Mouse (Mus musculus) lung, postnatal 14 days (tissue): Measurements from ENCODE around the gene Olfr64.

Source experiments
- DNase-seq: peaks from one replicate; pipeline ENCODE4 v3.0.0; 2021

Gene Olfr64

GRCm38 (mm10) chr7:103894385-103894784 lies at the start of gene Olfr64:
TSS of gene Olfr64 (minus strand) at chr7:103894485.
- DNase-seq = no peak

- DNase-seq = peak; percentile 27
These were observed 48.4 kb upstream of the Olfr64 start for GRCm38 (mm10) chr7:103942730-103943129.

GRCm38 (mm10) chr7:103934264-103934663 lies 40.0 kb upstream of the Olfr64 start, which contains the start of gene Olfr632:
TSS of gene Olfr632 (plus strand) at chr7:103934347.
- DNase-seq = no peak

GRCm38 (mm10) chr7:103928525-103928924 lies 34.2 kb upstream of the Olfr64 start, which contains the start of gene Olfr631:
TSS of gene Olfr631 (plus strand) at chr7:103928825.
- DNase-seq = no peak

GRCm38 (mm10) chr7:103915338-103915737 lies 21.1 kb upstream of the Olfr64 start:
- DNase-seq = no peak

GRCm38 (mm10) chr7:103912969-103913511 lies 18.8 kb upstream of the Olfr64 start:
- no peak for DNase-seq

GRCm38 (mm10) chr7:103910047-103910446 lies 15.8 kb upstream of the Olfr64 start:
- no peak for DNase-seq

GRCm38 (mm10) chr7:103903187-103903586 lies 8.9 kb upstream of the Olfr64 start, which contains the start of gene Olfr65:
TSS of gene Olfr65 (plus strand) at chr7:103903487.
- DNase-seq = no peak

- DNase-seq = no peak
These were observed 8.1 kb downstream of the Olfr64 start, which contains the start of gene Olfr66 for GRCm38 (mm10) chr7:103886152-103886551. TSS of gene Olfr66 (minus strand) at chr7:103886252.

GRCm38 (mm10) chr7:103877093-103877492 lies 17.2 kb downstream of the Olfr64 start:
- DNase-seq = no peak

GRCm38 (mm10) chr7:103874451-103874850 lies 19.8 kb downstream of the Olfr64 start:
- no peak for DNase-seq

- no peak for DNase-seq
These were observed 21.2 kb downstream of the Olfr64 start for GRCm38 (mm10) chr7:103873064-103873463.

GRCm38 (mm10) chr7:103870667-103871066 lies 23.6 kb downstream of the Olfr64 start:
- DNase-seq = no peak

- no peak for DNase-seq
These were observed 28.6 kb downstream of the Olfr64 start for GRCm38 (mm10) chr7:103865716-103866115.

GRCm38 (mm10) chr7:103861531-103861930 lies 32.8 kb downstream of the Olfr64 start:
- no peak for DNase-seq

- DNase-seq = peak; percentile 0
These were observed 33.4 kb downstream of the Olfr64 start for GRCm38 (mm10) chr7:103860855-103861254.

GRCm38 (mm10) chr7:103859076-103859475 lies 35.2 kb downstream of the Olfr64 start:
- no peak for DNase-seq

GRCm38 (mm10) chr7:103854669-103855068 lies 39.6 kb downstream of the Olfr64 start:
- no peak for DNase-seq

GRCm38 (mm10) chr7:103853090-103853489 lies 41.2 kb downstream of the Olfr64 start, which contains the start of gene Hbb-y:
TSS of gene Hbb-y (minus strand) at chr7:103853216.
- DNase-seq = no peak

- DNase-seq = no peak
These were observed 49.6 kb downstream of the Olfr64 start for GRCm38 (mm10) chr7:103844525-103845325.

GRCm38 (mm10) chr7:103843034-103843433 lies 51.3 kb downstream of the Olfr64 start, which contains the start of gene Hbb-bh1:
TSS of gene Hbb-bh1 (minus strand) at chr7:103843164.
- DNase-seq = no peak

GRCm38 (mm10) chr7:103840268-103840667 lies 54.0 kb downstream of the Olfr64 start, which contains the start of gene Hbb-bh2:
TSS of gene Hbb-bh2 (minus strand) at chr7:103840520.
- no peak for DNase-seq
